Mouse (Mus musculus) megakaryocyte, embryonic 14.5 days (primary cell): ENCODE measurements around the gene Cap2.

ENCODE experiments used
- FLI1 ChIP-seq: IDR thresholded peaks from 2 replicates; pipeline ENCODE4 v1.6.1; 2012; ENCODE audit warnings: low read length, inconsistent platforms, mixed read lengths
- GATA1 ChIP-seq: IDR thresholded peaks from 3 replicates; pipeline ENCODE4 v1.6.1; 2012; ENCODE audit warnings: mixed read lengths, low read length, inconsistent platforms, borderline replicate concordance

DNA sequence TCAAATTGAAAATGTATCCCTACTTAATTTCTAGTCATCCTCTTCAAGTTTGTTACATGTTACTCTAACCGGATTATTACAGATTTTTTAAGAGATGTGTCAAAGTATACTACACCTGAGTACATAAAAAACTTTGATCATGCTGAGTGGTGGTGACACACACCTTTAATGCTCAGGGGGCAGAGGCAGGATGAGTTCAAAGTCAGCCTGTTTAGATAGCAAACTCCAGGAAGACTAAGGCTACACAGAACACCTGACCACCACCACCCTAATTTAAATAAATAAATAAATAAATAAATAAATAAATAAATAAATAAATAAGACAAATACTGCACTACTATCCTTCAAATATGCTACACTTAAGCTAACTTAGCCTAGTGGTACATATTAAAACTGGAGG, 194.3 kb downstream of the Cap2 start:
- TF ChIP-seq GATA1: no peak
- no peak for TF ChIP-seq FLI1
